Mouse (Mus musculus) hindbrain, embryonic 13.5 days (tissue): ENCODE data around the gene Kpna2. TPM values are rescaled to one million over a fixed set of nuclear protein-coding genes. Genes with fewer than 3 reads are reported as not detected.
"Not testable (repeated sequence)": the region's sequence is repeated elsewhere in the genome, so short reads cannot be mapped to it uniquely, and the experiment has no call there.

Source experiments
- ATAC-seq: fragments of 200-750 bp; cut with Nextera tagmentation; 2 replicates; pipeline ENCODE4 v1.8.0; 2017; ENCODE audit warnings: moderate TSS enrichment; ENCODE audit not compliant: low FRiP score
- H3K27ac ChIP-seq: fragments of 300-500 bp; sonication (generic); 2 replicates; pipeline ENCODE4 v1.5.1; 2015; ENCODE audit warnings: inconsistent platforms, mild to moderate bottlenecking, moderate library complexity
- H3K27me3 ChIP-seq: fragments of 300-500 bp; sonication (generic); 2 replicates; pipeline ENCODE4 v1.6.1; 2015; ENCODE audit warnings: mild to moderate bottlenecking, inconsistent platforms
- H3K36me3 ChIP-seq: fragments of 300-500 bp; sonication (generic); 2 replicates; pipeline ENCODE4 v1.6.1; 2015; ENCODE audit warnings: mild to moderate bottlenecking, inconsistent platforms
- H3K4me1 ChIP-seq: fragments of 300-500 bp; sonication (generic); replicated peaks from 2 replicates; pipeline ENCODE4 v1.6.1; 2015; ENCODE audit warnings: inconsistent platforms
- H3K4me2 ChIP-seq: fragments of 300-500 bp; sonication (generic); 2 replicates; pipeline ENCODE4 v1.6.1; 2015; ENCODE audit warnings: inconsistent platforms, mild to moderate bottlenecking, moderate library complexity
- H3K4me3 ChIP-seq: fragments of 300-500 bp; sonication (generic); 2 replicates; pipeline ENCODE4 v1.5.1; 2015; ENCODE audit warnings: mild to moderate bottlenecking, inconsistent platforms
- H3K9ac ChIP-seq: fragments of 300-500 bp; sonication (generic); 2 replicates; pipeline ENCODE4 v1.6.1; 2015; ENCODE audit warnings: mild to moderate bottlenecking, inconsistent platforms
- H3K9me3 ChIP-seq: fragments of 300-500 bp; sonication (generic); 2 replicates; pipeline ENCODE4 v1.6.1; 2016; ENCODE audit warnings: inconsistent platforms
- WGBS: fragments of 180-500 bp; shearing (Covaris S2); methylation state at CpG from one replicate; pipeline ENCODE4 v1.1.7; 2015; 5-methylcytosine and 5-hydroxymethylcytosine counted together
- polyA plus RNA-seq: library from polyadenylated mRNA; unstranded; fragments of >200 nt; fragmentation: Nextera tagmentation; extraction: Ambion mirVana; gene quantifications from 2 replicates; pipeline ENCODE4 v1.2.1, GENCODE M21; 2015

The Kpna2 gene
- polyA plus RNA-seq, 1 experiment from 2014 or later = 189 TPM

- 8% methylated on average over 5 of the region's 5 CpGs for WGBS
Observed at GRCm38 (mm10) chr11:106997976-106998375, 1.4 kb downstream of the Kpna2 start.

DNA sequence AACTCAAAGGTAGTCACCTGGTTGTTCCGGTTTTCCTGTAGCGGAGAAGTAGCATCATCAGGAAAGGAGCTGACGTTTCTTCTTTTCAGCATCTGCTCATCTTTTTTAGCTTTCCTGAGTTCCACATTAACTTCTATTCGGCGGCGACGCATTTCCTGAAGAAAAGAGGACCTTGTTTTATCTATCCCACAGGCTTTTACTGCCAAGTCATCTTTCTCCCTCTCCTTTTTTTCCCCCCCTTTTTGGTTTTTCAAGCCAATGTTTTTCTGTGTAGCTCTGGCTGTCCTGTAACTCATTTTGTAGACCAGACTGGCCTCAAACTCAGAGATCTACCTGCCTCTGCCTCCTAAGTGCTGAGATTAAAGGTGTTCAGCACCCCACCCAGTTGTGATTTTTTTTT lies 2.8 kb downstream of the Kpna2 start:
- H3K9me3 ChIP-seq, H3K4me2 ChIP-seq, H3K4me3 ChIP-seq, ATAC-seq, H3K27me3 ChIP-seq, H3K27ac ChIP-seq, H3K9ac ChIP-seq: not testable (repeated sequence)
- Histone ChIP-seq H3K36me3 (peaks cover 49% of the 10 kb centered on the region), H3K4me1 (peaks cover 19% of the 10 kb centered on the region)
- WGBS = 95% methylated on average over 7 of the region's 7 CpGs

More at GRCm38 (mm10) chr11:106997976-106998375, 1.4 kb downstream of the Kpna2 start:
- Histone ChIP-seq H3K4me1 (peaks cover 19% of the 10 kb centered on the region), H3K27ac (peak overlapping the region; percentile 88), H3K27me3 (no peaks in the 10 kb centered on the region), H3K9ac (peak overlapping the region; percentile 83), H3K4me3 (peak overlapping the region; percentile 97), H3K4me2 (peak overlapping the region; percentile 76), H3K9me3 (no peaks in the 10 kb centered on the region), H3K36me3 (peaks cover 39% of the 10 kb centered on the region)
- ATAC-seq = no peak

GRCm38 (mm10) chr11:106994246-106995085 lies 4.9 kb downstream of the Kpna2 start:
- no peak overlapping the region for H3K9ac ChIP-seq
- 83% methylated on average over 3 of the region's 3 CpGs for WGBS
- ATAC-seq = no peak

DNA sequence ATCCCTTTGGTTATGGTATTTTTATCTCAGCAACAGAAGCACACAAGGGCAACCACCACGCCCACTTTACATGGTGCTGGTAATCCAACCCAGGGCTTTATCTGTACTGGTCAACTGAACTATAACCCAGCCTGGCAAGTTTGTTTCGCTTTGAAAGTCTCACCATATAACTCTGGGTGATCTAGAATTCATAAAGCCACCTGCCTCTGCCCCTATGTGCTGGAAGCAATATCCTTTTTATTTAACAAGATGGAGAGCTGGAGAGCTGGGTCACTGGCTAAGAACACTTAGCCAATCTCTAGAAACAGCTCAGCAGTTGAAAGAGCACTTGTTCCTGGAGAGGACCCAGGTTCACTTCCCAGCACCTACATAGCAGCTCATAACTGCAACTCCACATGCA lies 12.0 kb downstream of the Kpna2 start:
- H3K27ac ChIP-seq = no peak overlapping the region
- H3K4me3 ChIP-seq = no peak overlapping the region
- ATAC-seq = no peak
- WGBS = 94% methylated on average over 2 of the region's 2 CpGs
- H3K27me3 ChIP-seq = no peaks in the 10 kb centered on the region
- H3K9me3 ChIP-seq = no peaks in the 10 kb centered on the region
- peaks cover 47% of the 10 kb centered on the region for H3K36me3 ChIP-seq
- no peak overlapping the region for H3K4me2 ChIP-seq
- H3K9ac ChIP-seq = no peak overlapping the region
- no peaks in the 10 kb centered on the region for H3K4me1 ChIP-seq

More at GRCm38 (mm10) chr11:106994246-106995085, 4.9 kb downstream of the Kpna2 start:
- Histone ChIP-seq H3K9me3 (no peaks in the 10 kb centered on the region), H3K4me1 (peaks cover 19% of the 10 kb centered on the region), H3K27me3 (no peaks in the 10 kb centered on the region), H3K4me2 (no peak overlapping the region), H3K4me3 (no peak overlapping the region), H3K27ac (no peak overlapping the region; the same call in 1 of the 2 replicates), H3K36me3 (peaks cover 67% of the 10 kb centered on the region)

- 88% methylated on average over 9 of the region's 9 CpGs for WGBS
- not testable (repeated sequence) for H3K9ac ChIP-seq, H3K4me1 ChIP-seq, H3K27ac ChIP-seq, H3K9me3 ChIP-seq, ATAC-seq, H3K27me3 ChIP-seq, H3K4me2 ChIP-seq, H3K4me3 ChIP-seq
- H3K36me3 ChIP-seq = peaks cover 38% of the 10 kb centered on the region
Observed at GRCm38 (mm10) chr11:106985979-106986604, 13.2 kb downstream of the Kpna2 start.

GRCm38 (mm10) chr11:106982351-106982750 lies 17.0 kb downstream of the Kpna2 start:
- no peak overlapping the region for H3K27ac ChIP-seq
- H3K36me3 ChIP-seq = peaks cover 5% of the 10 kb centered on the region
- no peak overlapping the region for H3K4me2 ChIP-seq
- no peak overlapping the region for H3K9ac ChIP-seq
- H3K27me3 ChIP-seq = no peaks in the 10 kb centered on the region
- H3K9me3 ChIP-seq = no peaks in the 10 kb centered on the region
- no peak for ATAC-seq
- no peaks in the 10 kb centered on the region for H3K4me1 ChIP-seq
- H3K4me3 ChIP-seq = no peak overlapping the region
- WGBS = 68% methylated on average over 5 of the region's 5 CpGs

DNA sequence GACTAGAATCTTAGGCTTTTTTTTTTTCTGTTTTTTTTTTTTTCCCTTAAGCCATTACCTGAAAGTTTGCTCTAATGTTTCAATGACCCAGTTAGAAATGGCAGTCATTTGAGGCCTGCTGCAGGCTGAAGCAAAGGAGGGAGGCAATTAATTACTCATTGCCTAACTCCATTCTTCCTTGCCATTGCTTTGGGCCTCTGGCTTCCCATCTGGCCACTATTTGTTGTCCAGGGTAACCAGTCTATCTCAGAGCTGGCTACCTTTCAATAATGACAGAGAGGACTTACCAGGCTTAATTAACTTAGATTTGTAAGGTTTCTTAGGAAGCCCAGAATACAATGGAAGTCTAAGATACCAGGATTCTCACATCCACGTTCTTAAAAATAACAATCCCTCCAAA lies 17.6 kb downstream of the Kpna2 start:
- Histone ChIP-seq H3K4me3 (no peak overlapping the region), H3K27me3 (no peaks in the 10 kb centered on the region), H3K4me2 (no peak overlapping the region), H3K9ac (no peak overlapping the region), H3K9me3 (no peaks in the 10 kb centered on the region), H3K4me1 (no peaks in the 10 kb centered on the region), H3K36me3 (no peaks in the 10 kb centered on the region), H3K27ac (no peak overlapping the region)
- 46% methylated on average over 1 of the region's 1 CpGs for WGBS
- no peak for ATAC-seq

DNA sequence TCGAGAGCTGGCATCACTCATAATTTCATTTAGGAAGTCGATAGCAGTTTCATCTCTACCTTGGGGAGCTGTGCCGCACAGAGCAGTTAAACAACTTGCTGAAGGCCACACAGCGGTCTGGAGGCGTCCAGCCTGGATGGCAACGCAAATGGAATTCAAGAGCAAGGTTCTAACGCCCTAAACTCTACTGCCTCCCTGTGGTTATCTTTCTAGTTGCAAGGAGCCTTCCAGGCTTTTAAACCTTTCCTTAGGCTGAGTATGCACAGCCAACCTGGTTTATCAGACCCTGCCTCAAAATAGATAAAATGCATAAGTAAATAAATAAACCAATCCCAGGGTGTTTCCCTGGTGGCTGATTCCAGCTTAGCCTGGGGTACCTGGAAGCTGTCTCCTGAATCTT lies 18.9 kb downstream of the Kpna2 start:
- Histone ChIP-seq H3K9ac (no peak overlapping the region), H3K9me3 (no peaks in the 10 kb centered on the region), H3K36me3 (no peaks in the 10 kb centered on the region), H3K4me3 (no peak overlapping the region), H3K4me2 (no peak overlapping the region), H3K4me1 (no peaks in the 10 kb centered on the region), H3K27me3 (no peaks in the 10 kb centered on the region), H3K27ac (no peak overlapping the region)
- 24% methylated on average over 7 of the region's 7 CpGs for WGBS
- no peak for ATAC-seq

DNA sequence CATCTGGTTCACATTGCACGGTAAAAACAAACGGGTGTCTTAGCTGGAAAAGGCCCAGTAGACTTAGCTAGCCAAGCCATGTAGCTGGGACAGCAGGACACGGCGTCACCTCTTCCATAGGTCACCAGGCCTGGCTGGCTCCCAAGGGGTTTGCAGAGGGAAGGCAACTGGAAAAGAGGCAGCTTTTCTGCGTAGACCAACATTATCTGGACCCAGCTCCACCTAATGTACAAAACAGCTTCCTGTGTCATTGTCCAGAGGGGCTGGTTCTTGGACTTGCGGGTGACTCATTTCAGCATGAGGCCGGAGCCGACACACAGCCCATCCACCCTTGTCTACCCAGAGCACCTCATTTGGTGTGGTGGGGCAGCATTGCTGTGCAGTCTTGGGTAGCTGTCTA lies 23.1 kb downstream of the Kpna2 start:
- WGBS = 78% methylated on average over 8 of the region's 8 CpGs
- no peak for ATAC-seq

GRCm38 (mm10) chr11:106975419-106976177 lies 23.7 kb downstream of the Kpna2 start:
- H3K36me3 ChIP-seq = no peaks in the 10 kb centered on the region
- H3K9ac ChIP-seq = no peak overlapping the region
- H3K4me1 ChIP-seq = no peaks in the 10 kb centered on the region
- H3K27ac ChIP-seq = no peak overlapping the region
- H3K27me3 ChIP-seq = no peaks in the 10 kb centered on the region
- H3K4me3 ChIP-seq = no peak overlapping the region
- no peaks in the 10 kb centered on the region for H3K9me3 ChIP-seq
- 80% methylated on average over 8 of the region's 8 CpGs for WGBS
- no peak for ATAC-seq
- no peak overlapping the region for H3K4me2 ChIP-seq

More for the DNA sequence above, 23.1 kb downstream of the Kpna2 start:
- H3K9ac ChIP-seq = no peak overlapping the region
- H3K9me3 ChIP-seq = no peaks in the 10 kb centered on the region
- H3K4me3 ChIP-seq = no peak overlapping the region
- H3K36me3 ChIP-seq = no peaks in the 10 kb centered on the region
- H3K27ac ChIP-seq = no peak overlapping the region
- no peaks in the 10 kb centered on the region for H3K4me1 ChIP-seq
- no peaks in the 10 kb centered on the region for H3K27me3 ChIP-seq
- H3K4me2 ChIP-seq = no peak overlapping the region

GRCm38 (mm10) chr11:106974440-106974839 lies 24.9 kb downstream of the Kpna2 start:
- Histone ChIP-seq H3K27ac (no peak overlapping the region), H3K36me3 (no peaks in the 10 kb centered on the region), H3K4me1 (no peaks in the 10 kb centered on the region), H3K27me3 (no peaks in the 10 kb centered on the region), H3K4me3 (no peak overlapping the region), H3K4me2 (no peak overlapping the region), H3K9ac (no peak overlapping the region), H3K9me3 (no peaks in the 10 kb centered on the region)
- ATAC-seq = no peak
- WGBS = 79% methylated on average over 2 of the region's 2 CpGs

DNA sequence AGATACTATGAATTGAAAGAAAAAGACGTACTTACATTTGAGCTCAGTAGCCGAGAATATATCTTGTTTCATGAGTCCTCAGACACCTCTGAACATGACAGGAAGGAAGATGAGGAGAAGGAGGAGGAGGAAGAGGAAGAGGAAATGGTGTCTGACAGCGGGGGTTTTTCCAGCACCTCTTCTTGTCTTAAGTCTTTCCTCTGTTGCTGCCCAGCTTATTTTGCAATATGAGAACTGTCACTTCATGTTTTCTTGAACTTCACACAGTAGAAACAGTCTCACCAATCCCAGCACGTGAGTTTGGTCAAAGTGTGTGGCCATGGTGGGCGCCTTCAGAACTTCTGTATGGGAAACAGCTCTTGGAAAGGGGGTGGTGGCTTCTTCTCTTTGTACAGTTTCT lies 26.3 kb downstream of the Kpna2 start:
- WGBS = 91% methylated on average over 5 of the region's 5 CpGs

More for the DNA sequence above, 26.3 kb downstream of the Kpna2 start:
- no peak for ATAC-seq
- Histone ChIP-seq H3K4me1 (no peaks in the 10 kb centered on the region), H3K9me3 (no peaks in the 10 kb centered on the region), H3K9ac (no peak overlapping the region), H3K27me3 (no peaks in the 10 kb centered on the region), H3K4me3 (no peak overlapping the region), H3K27ac (no peak overlapping the region), H3K4me2 (no peak overlapping the region), H3K36me3 (no peaks in the 10 kb centered on the region)
